Mouse (Mus musculus) stomach, postnatal 0 days (tissue): ENCODE data around the gene Slc24a3.

Source experiments
- CTCF ChIP-seq: IDR thresholded peaks from 2 replicates; pipeline ENCODE4 v1.5.1; 2016; ENCODE audit warnings: antibody characterized with exemption, low read depth, mild to moderate bottlenecking, moderate library complexity
- EP300 ChIP-seq: optimal IDR thresholded peaks from 2 replicates; pipeline ENCODE3; 2016; ENCODE audit warnings: antibody characterized with exemption

- TF ChIP-seq CTCF (peak; percentile 59), EP300 (no peak)
Measured at GRCm38 (mm10) chr2:145655373-145655960, 487.9 kb downstream of the Slc24a3 start.
